Mouse (Mus musculus) mouse embryonic stem cell (cell line): ENCODE measurements around the gene 1700025G04Rik.
"Not testable (repeated sequence)": the region's sequence is repeated elsewhere in the genome, so short reads cannot be mapped to it uniquely, and the experiment has no call there.

Source experiments
- in situ Hi-C, 2 experiments: fragments of 300-500 bp; cut with MboI; formaldehyde crosslinking; loops; 1 replicate in 1 of 2; 3 replicates in 1 of 2; pipeline ENCODE4 v1.14.3; 2019 to 2020; ENCODE audit warnings: low sequenced_read_pairs in 2 of 2, low pct_unique_long_range_greater_than_20kb in 1 of 2, mixed read lengths in 1 of 2; ENCODE audit not compliant: unreplicated experiment in 1 of 2

Gene 1700025G04Rik

GRCm38 (mm10) chr1:151849993-151850608, 239.8 kb downstream of the 1700025G04Rik start:
- in situ Hi-C loops = loop anchor here in 1 of 2 experiments (25.0 kb wide), 2 partner anchors 337 to 412 kb away; no protein-coding TSS in a partner anchor

GRCm38 (mm10) chr1:151848286-151848685, 241.6 kb downstream of the 1700025G04Rik start:
- in situ Hi-C loops = loop anchor here in 1 of 2 experiments (25.0 kb wide), 2 partner anchors 339 to 414 kb away; no protein-coding TSS in a partner anchor

GRCm38 (mm10) chr1:151845926-151846782, 243.8 kb downstream of the 1700025G04Rik start:
- in situ Hi-C loops = loop anchor here in 1 of 2 experiments (25.0 kb wide), 2 partner anchors 341 to 416 kb away; no protein-coding TSS in a partner anchor

GRCm38 (mm10) chr1:151845252-151845832, 244.6 kb downstream of the 1700025G04Rik start:
- in situ Hi-C loops = loop anchor here in 1 of 2 experiments (25.0 kb wide), 2 partner anchors 342 to 417 kb away; no protein-coding TSS in a partner anchor

DNA sequence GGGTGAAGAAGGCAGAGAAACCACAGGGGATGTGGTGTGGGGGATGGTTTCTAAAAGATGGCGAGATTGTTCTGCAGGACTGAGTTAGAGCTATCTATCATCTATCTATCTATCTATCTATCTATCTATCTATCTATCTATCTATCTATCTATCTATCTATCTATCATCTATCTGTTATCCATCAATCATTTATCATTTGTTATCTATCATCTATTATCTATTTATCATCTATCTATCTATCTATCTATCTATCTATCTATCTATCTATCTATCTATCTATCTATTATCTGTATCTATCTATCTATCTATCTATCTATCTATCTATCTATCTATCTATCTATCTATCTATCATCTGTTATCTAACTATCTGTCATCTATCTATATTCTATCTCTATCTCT, 249.6 kb downstream of the 1700025G04Rik start:
- in situ Hi-C loops = loop anchor here in 1 of 2 experiments (25.0 kb wide), 2 partner anchors 347 to 422 kb away; no protein-coding TSS in a partner anchor

DNA sequence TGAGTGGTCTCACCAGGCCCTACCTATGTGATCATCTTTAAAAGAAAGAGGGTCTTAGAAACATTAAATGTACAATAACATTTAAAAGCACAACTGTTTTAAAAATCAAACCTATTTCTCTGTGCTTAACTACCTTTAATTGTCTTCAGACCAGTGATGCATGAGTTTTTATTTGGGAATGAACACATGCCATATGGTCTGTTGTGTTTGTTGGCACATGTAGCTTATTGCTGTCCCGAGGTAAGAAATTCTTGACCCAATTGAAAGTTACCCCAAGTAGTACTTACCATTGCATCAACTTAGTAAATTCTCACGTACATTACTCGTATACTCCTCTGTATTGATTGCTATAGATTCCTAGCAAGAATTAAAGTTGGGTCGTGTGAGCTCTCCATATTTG, 254.7 kb downstream of the 1700025G04Rik start:
- in situ Hi-C loops = loop anchor here in 1 of 2 experiments (25.0 kb wide), 2 partner anchors 352 to 427 kb away; no protein-coding TSS in a partner anchor

DNA sequence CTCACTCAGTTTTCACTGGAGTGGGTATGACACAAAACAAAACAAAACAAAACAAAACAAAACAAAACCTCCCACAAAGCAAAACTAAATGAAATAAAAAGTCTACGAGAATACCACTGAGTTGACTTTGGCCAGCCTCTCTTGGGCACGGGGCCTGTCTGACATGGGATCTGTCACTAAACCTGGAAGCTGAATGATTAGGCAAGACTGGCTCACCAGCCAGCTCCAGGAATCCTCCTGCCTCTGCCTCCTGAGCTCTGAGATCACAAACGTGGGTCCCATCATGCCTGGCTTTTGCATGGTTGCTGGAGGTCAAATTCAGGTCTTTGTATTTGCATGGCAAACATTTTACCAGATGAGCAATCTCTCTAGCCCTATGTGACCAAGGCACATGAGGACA, 258.1 kb downstream of the 1700025G04Rik start:
- in situ Hi-C loops = loop anchor here in 1 of 2 experiments (25.0 kb wide), 2 partner anchors 356 to 431 kb away; no protein-coding TSS in a partner anchor

GRCm38 (mm10) chr1:151825065-151825464, 264.9 kb downstream of the 1700025G04Rik start:
- in situ Hi-C loops = loop anchor here in 1 of 2 experiments (25.0 kb wide), 2 partner anchors 362 to 437 kb away; no protein-coding TSS in a partner anchor

DNA sequence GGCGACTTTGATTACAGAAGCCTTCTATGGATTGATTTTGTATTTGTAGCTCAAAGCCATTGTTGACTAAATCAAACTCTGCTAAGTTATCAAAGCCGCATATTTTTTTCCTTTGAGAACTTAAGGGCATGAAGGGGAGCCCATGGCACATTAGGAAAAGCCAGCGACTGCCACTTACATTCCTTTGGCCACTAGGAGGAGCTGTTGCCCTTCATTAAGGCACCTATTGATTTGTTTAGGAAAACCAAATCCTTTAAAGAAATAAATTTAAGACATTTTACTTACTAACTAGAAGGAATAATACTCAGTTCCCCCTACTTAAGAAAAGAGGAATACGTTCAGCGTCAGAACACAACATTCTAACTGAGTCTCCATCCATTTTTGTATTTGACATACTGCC, 269.5 kb downstream of the 1700025G04Rik start:
- in situ Hi-C loops = no loop called here

- in situ Hi-C loops = loop anchor here in 1 of 2 experiments (10.0 kb wide), 1 partner anchor 456 kb away; no protein-coding TSS in a partner anchor
These were observed 270.7 kb downstream of the 1700025G04Rik start for GRCm38 (mm10) chr1:151819190-151819589.

GRCm38 (mm10) chr1:151816051-151816450, 273.9 kb downstream of the 1700025G04Rik start:
- in situ Hi-C loops = loop anchor here in 1 of 2 experiments (10.0 kb wide), 1 partner anchor 459 kb away; no protein-coding TSS in a partner anchor

GRCm38 (mm10) chr1:151812004-151812712, 277.8 kb downstream of the 1700025G04Rik start:
- in situ Hi-C loops = loop anchor here in 1 of 2 experiments (10.0 kb wide), 1 partner anchor 463 kb away; no protein-coding TSS in a partner anchor

GRCm38 (mm10) chr1:151811456-151811855, 278.5 kb downstream of the 1700025G04Rik start:
- in situ Hi-C loops = loop anchor here in 1 of 2 experiments (10.0 kb wide), 1 partner anchor 463 kb away; no protein-coding TSS in a partner anchor

DNA sequence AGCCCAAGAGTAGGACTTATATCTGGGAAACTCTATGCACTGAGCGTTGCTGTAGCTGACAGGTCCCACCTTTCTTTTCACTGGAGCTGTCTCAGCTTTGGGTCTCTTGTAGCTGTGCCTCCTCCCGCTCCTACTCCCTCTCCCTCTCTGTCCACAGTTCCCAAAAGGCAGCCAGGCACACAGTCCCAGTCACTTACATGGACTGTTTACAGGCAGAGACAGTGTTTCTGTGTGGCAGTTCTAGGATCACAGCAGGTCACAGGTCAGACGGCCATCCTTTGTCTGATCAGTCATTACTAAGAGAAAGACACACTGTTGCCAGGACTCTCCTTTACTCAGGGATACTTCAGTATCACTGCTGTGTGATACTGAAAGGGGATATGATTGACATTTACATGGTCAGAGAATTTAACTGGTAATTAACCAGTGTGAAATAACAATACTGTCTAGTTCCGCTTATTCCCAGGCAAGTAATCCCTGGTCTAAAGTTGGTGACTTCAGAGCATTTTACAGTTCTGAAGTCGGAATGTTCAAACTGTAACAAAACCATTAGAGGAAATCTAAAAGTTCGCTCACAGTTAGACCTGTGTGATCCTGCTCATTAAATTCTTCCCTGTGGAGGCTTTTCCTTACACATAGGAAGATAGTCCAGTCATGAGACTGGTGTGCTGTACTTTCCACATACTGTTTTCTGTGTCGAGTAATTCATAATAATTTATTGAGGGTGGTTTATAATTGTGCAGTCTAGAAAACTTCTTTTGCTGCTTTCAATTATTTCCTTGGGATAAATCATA, 279.1 kb downstream of the 1700025G04Rik start:
- in situ Hi-C loops = loop anchor here in 1 of 2 experiments (10.0 kb wide), 1 partner anchor 464 kb away; no protein-coding TSS in a partner anchor

DNA sequence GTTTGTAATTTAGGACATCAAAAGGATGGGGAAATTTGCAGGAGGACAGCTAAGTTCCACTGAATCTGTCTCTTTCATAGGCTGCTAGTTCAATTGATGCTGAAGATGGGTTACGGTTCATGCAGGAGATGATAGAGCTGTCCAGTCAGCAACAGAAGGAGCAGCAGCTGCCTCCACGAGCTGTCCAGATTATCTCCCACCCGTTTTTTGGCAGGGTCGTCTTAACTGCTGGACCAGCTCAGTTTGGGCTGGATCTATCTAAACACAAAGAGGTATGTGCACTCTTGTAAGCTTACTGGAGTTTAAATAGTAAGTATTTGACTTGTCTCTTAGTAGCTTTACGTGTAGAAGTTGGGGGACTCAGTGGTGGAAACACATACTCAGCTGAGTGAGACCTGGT, 282.6 kb downstream of the 1700025G04Rik start:
- in situ Hi-C loops = no loop called here

DNA sequence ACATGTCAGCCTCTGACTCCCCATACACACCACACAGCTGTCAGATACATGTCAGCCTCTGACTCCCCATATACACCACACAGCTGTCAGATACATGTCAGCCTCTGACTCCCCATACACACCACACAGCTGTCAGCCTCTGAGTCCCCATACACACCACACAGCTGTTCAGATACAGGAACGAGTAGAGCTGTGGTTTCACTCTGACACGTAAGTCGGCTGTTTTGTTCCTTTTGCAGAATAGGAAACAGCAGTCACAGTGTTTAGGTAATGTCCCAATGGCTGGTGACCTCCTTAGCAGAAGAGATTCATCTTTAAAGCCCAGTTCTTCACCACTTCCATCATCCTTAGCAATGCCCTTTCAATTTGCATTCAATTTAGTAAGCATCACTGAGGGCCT, 287.1 kb downstream of the 1700025G04Rik start:
- in situ Hi-C loops = not testable (repeated sequence)
